Mouse (Mus musculus) intestine, embryonic 14.5 days (tissue): ENCODE results near the gene Tyrobp. TPM values are rescaled to one million over a fixed set of nuclear protein-coding genes. Genes with fewer than 3 reads are reported as not detected.

ENCODE experiments used
- ATAC-seq: fragments of 200-750 bp; cut with Nextera tagmentation; replicated peaks from 2 replicates; pipeline ENCODE4 v1.8.0; 2017; ENCODE audit warnings: low read depth, moderate number of reproducible peaks, moderate TSS enrichment, moderate library complexity; ENCODE audit not compliant: low FRiP score, low TSS enrichment
- DNase-seq: peaks from one replicate; pipeline ENCODE4 v3.0.0-alpha.2; 2018; ENCODE audit warnings: low spot score
- H3K27ac ChIP-seq: fragments of 300-500 bp; sonication (generic); 2 replicates; pipeline ENCODE4 v1.5.1; 2014; ENCODE audit warnings: low read depth, mild to moderate bottlenecking, control low read depth
- H3K27me3 ChIP-seq: fragments of 300-500 bp; sonication (generic); replicated peaks from 2 replicates; pipeline ENCODE4 v1.6.1; 2014; ENCODE audit warnings: low read length, control low read depth; ENCODE audit not compliant: control insufficient read depth, insufficient read depth
- H3K36me3 ChIP-seq: fragments of 300-500 bp; sonication (generic); 2 replicates; pipeline ENCODE4 v1.6.1; 2014; ENCODE audit warnings: low read length, control low read depth; ENCODE audit not compliant: control insufficient read depth, insufficient read depth
- H3K4me1 ChIP-seq: fragments of 300-500 bp; sonication (generic); replicated peaks from 2 replicates; pipeline ENCODE4 v1.6.1; 2014; ENCODE audit warnings: low read length, control low read depth, mixed read lengths; ENCODE audit not compliant: control insufficient read depth, insufficient read depth
- H3K4me2 ChIP-seq: fragments of 300-500 bp; sonication (generic); 2 replicates; pipeline ENCODE4 v1.6.1; 2014; ENCODE audit warnings: low read length
- H3K4me3 ChIP-seq: fragments of 300-500 bp; sonication (generic); 2 replicates; pipeline ENCODE4 v1.5.1; 2014; ENCODE audit warnings: low read depth, low read length, control low read depth, mixed read lengths
- H3K9ac ChIP-seq: fragments of 300-500 bp; sonication (generic); 2 replicates; pipeline ENCODE4 v1.6.1; 2014; ENCODE audit warnings: mild to moderate bottlenecking, low read length
- H3K9me3 ChIP-seq: fragments of 300-500 bp; sonication (generic); 2 replicates; pipeline ENCODE4 v1.6.1; 2016; ENCODE audit warnings: low read length, control low read depth; ENCODE audit not compliant: control insufficient read depth
- WGBS: fragments of 180-500 bp; shearing (Covaris S2); extraction: QIAGEN DNeasy Blood & Tissue Kit; methylation state at CpG from one replicate; pipeline ENCODE4 v1.1.7; 2014; 5-methylcytosine and 5-hydroxymethylcytosine counted together
- polyA plus RNA-seq: library from polyadenylated mRNA; unstranded; fragments of >200 nt; fragmentation: Nextera tagmentation; extraction: Ambion mirVana; gene quantifications from 2 replicates; pipeline ENCODE4 v1.2.1, GENCODE M21; 2014

Gene Tyrobp
- polyA plus RNA-seq, 1 experiment from 2014 or later = 54.7 TPM

- ATAC-seq (no peak), DNase-seq (no peak)
- no peaks in the 10 kb centered on the region for H3K36me3 ChIP-seq
- 43% methylated on average over 7 of the region's 7 CpGs for WGBS
- H3K4me1 ChIP-seq = no peaks in the 10 kb centered on the region
- H3K27me3 ChIP-seq = no peaks in the 10 kb centered on the region
- H3K27ac ChIP-seq = no peak overlapping the region
- H3K9ac ChIP-seq = no peak overlapping the region; the same call in 1 of the 2 replicates
- H3K4me2 ChIP-seq = no peak overlapping the region
- H3K9me3 ChIP-seq = no peaks in the 10 kb centered on the region
- H3K4me3 ChIP-seq = no peak overlapping the region
These were observed 13.9 kb upstream of the Tyrobp start for GRCm38 (mm10) chr7:30399671-30400070.

- Histone ChIP-seq H3K27ac (no peak overlapping the region), H3K9ac (no peak overlapping the region), H3K9me3 (no peaks in the 10 kb centered on the region), H3K27me3 (no peaks in the 10 kb centered on the region), H3K4me2 (no peak overlapping the region), H3K36me3 (no peaks in the 10 kb centered on the region), H3K4me1 (no peaks in the 10 kb centered on the region), H3K4me3 (no peak overlapping the region)
- DNase-seq (no peak), ATAC-seq (no peak)
- 72% methylated on average over 4 of the region's 4 CpGs for WGBS
These were observed 11.2 kb upstream of the Tyrobp start for GRCm38 (mm10) chr7:30402343-30402742.

GRCm38 (mm10) chr7:30408639-30409038 is 4.9 kb upstream of the Tyrobp start:
- no peak overlapping the region for H3K4me2 ChIP-seq
- H3K36me3 ChIP-seq = no peaks in the 10 kb centered on the region
- H3K9ac ChIP-seq = no peak overlapping the region
- H3K27ac ChIP-seq = no peak overlapping the region
- no peak for ATAC-seq
- H3K4me3 ChIP-seq = no peak overlapping the region
- WGBS = 87% methylated on average over 3 of the region's 3 CpGs
- no peaks in the 10 kb centered on the region for H3K9me3 ChIP-seq
- no peaks in the 10 kb centered on the region for H3K4me1 ChIP-seq
- no peak for DNase-seq
- H3K27me3 ChIP-seq = no peaks in the 10 kb centered on the region

GRCm38 (mm10) chr7:30409789-30410188 is 3.8 kb upstream of the Tyrobp start:
- H3K4me3 ChIP-seq = no peak overlapping the region
- WGBS = 45% methylated on average over 2 of the region's 2 CpGs
- H3K4me1 ChIP-seq = no peaks in the 10 kb centered on the region

GRCm38 (mm10) chr7:30411023-30411422 is 2.5 kb upstream of the Tyrobp start:
- no peak for ATAC-seq
- Histone ChIP-seq H3K36me3 (no peaks in the 10 kb centered on the region), H3K4me3 (no peak overlapping the region), H3K4me2 (no peak overlapping the region), H3K27me3 (no peaks in the 10 kb centered on the region), H3K4me1 (no peaks in the 10 kb centered on the region), H3K9ac (no peak overlapping the region), H3K27ac (no peak overlapping the region), H3K9me3 (no peaks in the 10 kb centered on the region)
- no peak for DNase-seq
- 77% methylated on average over 3 of the region's 3 CpGs for WGBS

More at GRCm38 (mm10) chr7:30409789-30410188, 3.8 kb upstream of the Tyrobp start:
- Histone ChIP-seq H3K9me3 (no peaks in the 10 kb centered on the region), H3K36me3 (no peaks in the 10 kb centered on the region), H3K27ac (no peak overlapping the region), H3K9ac (no peak overlapping the region), H3K4me2 (no peak overlapping the region), H3K27me3 (no peaks in the 10 kb centered on the region)
- DNase-seq = no peak
- ATAC-seq = no peak

GRCm38 (mm10) chr7:30412735-30413147 is 819 bp upstream of the Tyrobp start:
- H3K4me2 ChIP-seq = no peak overlapping the region
- H3K9ac ChIP-seq = no peak overlapping the region
- no peaks in the 10 kb centered on the region for H3K4me1 ChIP-seq
- H3K9me3 ChIP-seq = no peaks in the 10 kb centered on the region
- no peak overlapping the region for H3K4me3 ChIP-seq
- DNase-seq = no peak
- 62% methylated on average over 4 of the region's 4 CpGs for WGBS
- H3K27me3 ChIP-seq = no peaks in the 10 kb centered on the region
- no peaks in the 10 kb centered on the region for H3K36me3 ChIP-seq
- no peak for ATAC-seq
- H3K27ac ChIP-seq = no peak overlapping the region

- Histone ChIP-seq H3K4me2 (no peak overlapping the region), H3K4me1 (no peaks in the 10 kb centered on the region), H3K9me3 (peaks cover 4% of the 10 kb centered on the region; the same call in 1 of the 2 replicates), H3K9ac (no peak overlapping the region), H3K27ac (no peak overlapping the region), H3K4me3 (no peak overlapping the region), H3K36me3 (no peaks in the 10 kb centered on the region), H3K27me3 (no peaks in the 10 kb centered on the region)
- WGBS = 71% methylated on average over 9 of the region's 9 CpGs
- no peak for DNase-seq
- ATAC-seq = no peak
These were observed 4.3 kb downstream of the Tyrobp start for GRCm38 (mm10) chr7:30417856-30418255.

GRCm38 (mm10) chr7:30419561-30420499 is 6.3 kb downstream of the Tyrobp start, which contains the start of gene Hcst:
Hcst (minus strand) TSS chr7:30419854.
- Histone ChIP-seq H3K36me3 (peaks cover 8% of the 10 kb centered on the region; the same call in 1 of the 2 replicates), H3K4me1 (no peaks in the 10 kb centered on the region; the same call in 1 of the 2 replicates), H3K9ac (no peak within 1 kb of the TSS), H3K9me3 (peaks cover 4% of the 10 kb centered on the region; the same call in 1 of the 2 replicates), H3K4me2 (no peak within 1 kb of the TSS), H3K27me3 (no peaks in the 10 kb centered on the region), H3K4me3 (no peak within 1 kb of the TSS), H3K27ac (no peak within 1 kb of the TSS)
- ATAC-seq = no peak
- 72% methylated on average over 10 of the region's 10 CpGs for WGBS
- no peak for DNase-seq
